Mouse (Mus musculus) lung, postnatal 0 days (tissue): ENCODE results near the gene Xylt1.

Source experiments
- CTCF ChIP-seq: IDR thresholded peaks from 2 replicates; pipeline ENCODE4 v1.5.1; 2016; ENCODE audit warnings: antibody characterized with exemption, mild to moderate bottlenecking
- EP300 ChIP-seq: IDR thresholded peaks from 2 replicates; pipeline ENCODE4 v1.6.1; 2016; ENCODE audit warnings: antibody characterized with exemption, mild to moderate bottlenecking, control low read depth

GRCm38 (mm10) chr7:117622769-117623168 is 242.0 kb downstream of the Xylt1 start:
- TF ChIP-seq CTCF (peak; percentile 66), EP300 (no peak)
